Mouse (Mus musculus) megakaryocyte, embryonic 14.5 days (primary cell): ENCODE measurements around the gene Pak1ip1.

Experiments
- FLI1 ChIP-seq: IDR thresholded peaks from 2 replicates; pipeline ENCODE4 v1.6.1; 2012; ENCODE audit warnings: low read length, inconsistent platforms, mixed read lengths
- GATA1 ChIP-seq: IDR thresholded peaks from 3 replicates; pipeline ENCODE4 v1.6.1; 2012; ENCODE audit warnings: mixed read lengths, low read length, inconsistent platforms, borderline replicate concordance

DNA sequence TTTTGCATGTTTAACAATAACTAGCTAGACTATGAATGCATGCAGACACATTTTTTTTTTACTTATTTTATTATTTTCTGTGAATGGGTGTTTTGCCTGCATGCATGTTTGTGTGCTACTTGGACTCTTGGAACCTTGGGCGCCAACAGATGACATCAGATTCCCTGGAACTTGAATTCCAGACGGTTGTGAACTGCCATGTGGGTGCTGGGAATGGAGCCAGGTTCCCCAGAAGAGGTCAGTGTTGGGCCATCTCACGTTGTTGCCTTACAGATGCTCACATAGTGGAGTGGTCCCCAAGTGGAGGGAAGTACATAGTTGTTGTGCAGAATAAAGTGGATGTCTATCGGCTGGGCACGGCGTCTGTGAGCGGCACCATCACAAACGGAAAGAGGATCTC is 8.1 kb downstream of the Pak1ip1 start:
- TF ChIP-seq GATA1 = no peak
- no peak for TF ChIP-seq FLI1
